Mouse (Mus musculus) bone marrow macrophage, adult 2 months (primary cell): ENCODE data around the gene Olfr1480. TPM values are rescaled to one million over a fixed set of nuclear protein-coding genes. Genes with fewer than 3 reads are reported as not detected.

Experiments
- H3K27ac ChIP-seq: 2 replicates; pipeline ENCODE4 v1.5.1; 2012; ENCODE audit warnings: low read depth, low read length; ENCODE audit not compliant: insufficient read depth
- H3K4me1 ChIP-seq: 2 replicates; pipeline ENCODE4 v1.6.1; 2012; ENCODE audit warnings: low read length; ENCODE audit not compliant: control insufficient read depth, insufficient read depth
- H3K4me3 ChIP-seq: 2 replicates; pipeline ENCODE4 v1.5.1; 2012; ENCODE audit warnings: mild to moderate bottlenecking, low read length, moderate library complexity; ENCODE audit not compliant: insufficient read depth
- CTCF ChIP-seq: IDR thresholded peaks from 2 replicates; pipeline ENCODE4 v1.5.1; 2012; ENCODE audit warnings: low read depth, mild to moderate bottlenecking, low read length, moderate library complexity
- POLR2A ChIP-seq: IDR thresholded peaks from 2 replicates; pipeline ENCODE4 v1.6.1; 2012; ENCODE audit warnings: mild to moderate bottlenecking, low read depth, low read length, borderline replicate concordance
- polyA plus RNA-seq: library from polyadenylated mRNA; stranded (reverse); fragments of >200 nt; gene quantifications from 2 replicates; pipeline ENCODE4 v1.2.4, GENCODE M21; 2012; ENCODE audit not compliant: missing spikeins, insufficient read depth, insufficient read length

Olfr1480 gene
- not detected in 2 replicates for polyA plus RNA-seq

DNA sequence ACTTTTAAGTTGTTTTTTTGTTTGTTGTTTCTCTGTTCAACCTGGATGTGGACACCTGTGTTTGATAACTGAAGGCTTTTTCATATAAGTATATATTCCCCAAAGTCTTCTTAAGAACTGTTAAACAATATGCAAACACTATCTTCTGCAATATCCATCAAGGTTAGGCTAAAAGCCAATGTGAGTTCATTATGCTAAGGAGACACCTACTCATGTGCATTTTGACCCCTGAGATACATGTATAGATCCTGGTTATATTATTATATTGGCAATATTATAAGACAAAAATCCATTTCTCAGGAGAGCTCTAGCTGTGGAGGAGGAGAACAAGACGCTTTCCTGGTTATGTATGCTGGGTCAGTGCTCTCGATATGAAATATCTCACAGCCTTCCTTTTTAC, at the start of gene Olfr1480:
TSS of gene Olfr1480 (plus strand) at position 301 of the 400 bp plus-strand sequence.
- Histone ChIP-seq H3K4me1 (no peaks in the 10 kb centered on the region), H3K27ac (no peak within 1 kb of the TSS), H3K4me3 (no peak within 1 kb of the TSS)
- TF ChIP-seq POLR2A, result no peak

DNA sequence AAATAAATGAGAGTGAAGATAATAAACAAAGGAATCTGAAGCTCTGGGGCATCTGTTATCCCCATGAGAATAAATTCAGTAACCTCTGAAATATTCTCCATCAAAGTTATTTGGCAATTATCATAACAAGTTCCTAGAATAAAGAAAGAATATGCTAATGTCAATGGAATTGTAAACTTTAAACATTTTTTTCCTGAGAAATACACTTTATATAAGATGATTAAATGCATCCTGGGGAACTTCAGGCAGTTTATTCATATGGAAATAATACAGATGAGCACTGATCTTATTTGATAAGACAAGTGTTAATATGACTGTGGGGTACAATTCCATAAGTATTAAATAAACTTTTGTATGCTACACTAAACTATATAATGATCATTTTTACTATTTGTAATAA, 47.6 kb upstream of the Olfr1480 start, which contains the start of gene Olfr1475:
TSS of gene Olfr1475 (minus strand) at position 101 of the 400 bp plus-strand sequence.
- TF ChIP-seq POLR2A (no peak), CTCF (no peak)
- Histone ChIP-seq H3K4me1 (no peaks in the 10 kb centered on the region), H3K27ac (no peak within 1 kb of the TSS), H3K4me3 (no peak within 1 kb of the TSS)

DNA sequence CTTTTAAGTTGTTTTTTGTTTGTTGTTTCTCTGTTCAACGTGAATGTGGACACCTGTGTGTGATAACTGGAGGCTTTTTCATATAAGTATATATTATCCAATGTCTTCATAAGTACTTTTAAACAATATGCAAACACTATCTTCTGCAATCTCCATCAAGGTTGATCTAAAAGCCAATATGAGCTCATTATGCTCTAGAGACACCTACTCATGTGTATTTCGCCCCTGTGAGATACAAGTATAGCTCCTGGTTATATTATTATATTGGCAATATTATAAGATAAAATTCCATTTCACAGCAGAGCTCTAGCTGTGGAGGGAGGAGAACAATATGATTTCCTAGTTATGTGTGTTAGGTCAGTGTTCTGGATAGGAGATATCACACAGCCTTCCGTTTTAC, 27.5 kb upstream of the Olfr1480 start, which contains the start of gene Olfr1477:
TSS of gene Olfr1477 (plus strand) at position 301 of the 400 bp plus-strand sequence.
- H3K27ac ChIP-seq, result no peak within 1 kb of the TSS
- TF ChIP-seq POLR2A (no peak), CTCF (no peak)
- no peak within 1 kb of the TSS for H3K4me3 ChIP-seq
- H3K4me1 ChIP-seq, result no peaks in the 10 kb centered on the region

Other genes starting within 250 kb of the Olfr1480 start
- gene Olfr1465, start 212.4 kb upstream of the Olfr1480 start, polyA plus RNA-seq, result not detected in 2 replicates
- not detected in 2 replicates for gene Olfr1466, start 189.1 kb upstream of the Olfr1480 start, polyA plus RNA-seq
- not detected in 2 replicates for gene Olfr1467, start 165.7 kb upstream of the Olfr1480 start, polyA plus RNA-seq
- gene Olfr1469, start 120.1 kb upstream of the Olfr1480 start, polyA plus RNA-seq, result not detected in 2 replicates
- not detected in 2 replicates for gene Olfr1471, start 84.5 kb upstream of the Olfr1480 start, polyA plus RNA-seq
- gene Olfr1472, start 71.8 kb upstream of the Olfr1480 start, polyA plus RNA-seq, result not detected in 2 replicates
- gene Olfr1474, start 58.3 kb upstream of the Olfr1480 start, polyA plus RNA-seq, result not detected in 2 replicates
- not detected in 2 replicates for gene Olfr1475, start 47.7 kb upstream of the Olfr1480 start, polyA plus RNA-seq
- gene Olfr1477, start 27.4 kb upstream of the Olfr1480 start, polyA plus RNA-seq, result not detected in 2 replicates
- not detected in 2 replicates for gene Olfr1484, start 55.6 kb downstream of the Olfr1480 start, polyA plus RNA-seq
- not detected in 2 replicates for gene Olfr1487, start 89.5 kb downstream of the Olfr1480 start, polyA plus RNA-seq
- 0.13 and 0.19 TPM in 2 replicates for gene Olfr1489, start 103.7 kb downstream of the Olfr1480 start, polyA plus RNA-seq
- gene Olfr1490, start 123.2 kb downstream of the Olfr1480 start, polyA plus RNA-seq, result not detected in 2 replicates
- not detected in 2 replicates for gene Olfr1491, start 169.4 kb downstream of the Olfr1480 start, polyA plus RNA-seq
- gene Olfr1493-ps1, start 195.4 kb downstream of the Olfr1480 start, polyA plus RNA-seq, result not detected in 2 replicates
- not detected in 2 replicates for gene Olfr1494, start 211.8 kb downstream of the Olfr1480 start, polyA plus RNA-seq
- gene Olfr1495, start 236.7 kb downstream of the Olfr1480 start, polyA plus RNA-seq, result not detected in 2 replicates
- 0.37 TPM in 1 of 2 replicates, not detected in the other for gene Olfr1496, start 250.0 kb downstream of the Olfr1480 start, polyA plus RNA-seq